Mouse (Mus musculus) cortical plate, adult 2 months (tissue): ENCODE measurements around the gene Prkce.

ENCODE experiments used
- CTCF ChIP-seq: fragments of 200-500 bp; IDR thresholded peaks from 2 replicates; pipeline ENCODE4 v1.5.1; 2011; ENCODE audit warnings: mild to moderate bottlenecking, control low read depth, low read length; ENCODE audit not compliant: insufficient read depth; ENCODE audit errors: extremely low read depth
- POLR2A ChIP-seq: fragments of 200-500 bp; IDR thresholded peaks from 2 replicates; pipeline ENCODE4 v1.6.1; 2011; ENCODE audit warnings: mild to moderate bottlenecking, low read length, control low read depth; ENCODE audit not compliant: insufficient read depth; ENCODE audit errors: extremely low read depth

DNA sequence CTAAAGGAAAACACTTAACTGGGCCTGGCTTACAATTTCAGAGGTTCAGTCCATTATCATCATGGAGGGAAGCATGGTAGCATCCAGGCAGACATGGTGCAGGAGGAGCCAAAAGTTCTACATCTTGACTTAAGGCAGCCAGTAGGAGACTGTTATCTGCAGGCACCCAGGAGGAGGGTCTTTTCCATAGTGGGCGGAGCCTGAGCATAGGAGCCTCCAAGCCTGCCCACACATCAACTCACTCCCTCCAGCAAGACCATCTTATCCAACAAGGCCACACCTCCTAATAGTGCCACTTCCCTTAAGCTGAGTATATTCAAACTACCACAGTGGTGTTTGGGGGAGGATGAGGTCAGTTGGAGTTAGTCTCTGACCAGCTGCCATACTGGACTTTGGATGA lies 17.9 kb upstream of the Prkce start:
- TF ChIP-seq POLR2A: no peak
- no peak for TF ChIP-seq CTCF
